Mouse (Mus musculus) cortical plate, adult 2 months (tissue): Measurements from ENCODE around the gene Olfr139.

Experiments used
- CTCF ChIP-seq: fragments of 200-500 bp; IDR thresholded peaks from 2 replicates; pipeline ENCODE4 v1.5.1; 2011; ENCODE audit warnings: mild to moderate bottlenecking, control low read depth, low read length; ENCODE audit not compliant: insufficient read depth; ENCODE audit errors: extremely low read depth
- POLR2A ChIP-seq: fragments of 200-500 bp; IDR thresholded peaks from 2 replicates; pipeline ENCODE4 v1.6.1; 2011; ENCODE audit warnings: mild to moderate bottlenecking, low read length, control low read depth; ENCODE audit not compliant: insufficient read depth; ENCODE audit errors: extremely low read depth

DNA sequence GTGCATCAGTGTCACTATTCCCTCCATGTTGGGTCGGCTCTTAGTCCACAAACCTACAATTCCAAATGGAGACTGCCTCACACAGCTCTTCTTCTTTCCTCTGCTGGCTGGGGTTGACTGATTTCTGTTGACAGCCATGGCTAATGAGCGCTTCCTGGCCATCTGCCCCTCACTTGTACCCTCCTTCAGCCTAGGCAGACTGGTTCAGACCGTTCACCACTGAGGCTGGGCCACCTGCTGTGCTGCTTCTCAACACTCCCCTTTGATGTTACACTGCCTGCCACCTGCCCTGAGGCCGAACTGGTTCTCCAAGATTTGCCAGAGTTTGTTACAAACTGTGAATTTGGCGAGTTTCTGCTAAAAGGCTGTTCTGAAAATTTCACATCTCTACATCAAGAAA lies 48.7 kb upstream of the Olfr139 start:
- TF ChIP-seq CTCF (no peak), POLR2A (no peak)
